Mouse (Mus musculus): ENCODE data around the gene Kcnma1.

- TF ChIP-seq POLR2A (IDR thresholded peaks at IDR 0.05; ENCODE audit: control insufficient read depth, low read depth, low read length): no peak
- TF ChIP-seq CTCF (IDR thresholded peaks at IDR 0.05; ENCODE audit: control insufficient read depth, insufficient read depth, insufficient replicate concordance, low read depth, low read length): no peak
Measured at GRCm38 (mm10) chr14:24009978-24010377, 4.3 kb downstream of the Kcnma1 start.

All from testis, adult 2 months (tissue).